Mouse (Mus musculus) left cerebral cortex, adult 11 months (tissue): Measurements from ENCODE around the gene Luc7l.
A peak's percentile ranks its signal among the peaks of the same experiment; 100 is the strongest.
"Not testable (repeated sequence)": the region's sequence is repeated elsewhere in the genome, so short reads cannot be mapped to it uniquely, and the experiment has no call there.

Source experiments
- DNase-seq: peaks from one replicate; pipeline ENCODE4 v3.0.0; 2022; ENCODE audit warnings: low spot score

Luc7l gene

GRCm38 (mm10) chr17:26253399-26253798 is 703 bp downstream of the Luc7l start:
- no peak for DNase-seq

GRCm38 (mm10) chr17:26255313-26255712 is 2.6 kb downstream of the Luc7l start:
- no peak for DNase-seq

- no peak for DNase-seq
Measured at GRCm38 (mm10) chr17:26261826-26262225, 9.1 kb downstream of the Luc7l start.

- DNase-seq = no peak
Measured at GRCm38 (mm10) chr17:26262384-26262783, 9.7 kb downstream of the Luc7l start.

GRCm38 (mm10) chr17:26268851-26269250 is 16.2 kb downstream of the Luc7l start:
- no peak for DNase-seq

GRCm38 (mm10) chr17:26269577-26269976 is 16.9 kb downstream of the Luc7l start:
- not testable (repeated sequence) for DNase-seq

GRCm38 (mm10) chr17:26272586-26272985 is 19.9 kb downstream of the Luc7l start:
- DNase-seq = no peak

GRCm38 (mm10) chr17:26275933-26276332 is 23.2 kb downstream of the Luc7l start:
- no peak for DNase-seq

- no peak for DNase-seq
Measured at GRCm38 (mm10) chr17:26276711-26277110, 24.0 kb downstream of the Luc7l start.

GRCm38 (mm10) chr17:26286199-26286955 is 33.7 kb downstream of the Luc7l start:
- no peak for DNase-seq

GRCm38 (mm10) chr17:26289475-26289874 is 36.8 kb downstream of the Luc7l start:
- DNase-seq = no peak

GRCm38 (mm10) chr17:26298318-26298717 is 45.6 kb downstream of the Luc7l start:
- DNase-seq = not testable (repeated sequence)

GRCm38 (mm10) chr17:26314291-26314690 is 61.6 kb downstream of the Luc7l start:
- DNase-seq = peak; percentile 47

- no peak for DNase-seq
Measured at GRCm38 (mm10) chr17:26315474-26315873, 62.8 kb downstream of the Luc7l start.

- DNase-seq = no peak
Measured at GRCm38 (mm10) chr17:26318441-26318840, 65.7 kb downstream of the Luc7l start.
